Mouse (Mus musculus) limb, embryonic 11.5 days (tissue): ENCODE measurements around the gene Hrh2. TPM values are rescaled to one million over a fixed set of nuclear protein-coding genes. Genes with fewer than 3 reads are reported as not detected.

ENCODE experiments used
- polyA plus RNA-seq: library from polyadenylated mRNA; unstranded; fragments of >200 nt; fragmentation: Nextera tagmentation; extraction: Ambion mirVana; gene quantifications from 2 replicates; pipeline ENCODE4 v1.2.1, GENCODE M21; 2014

Gene Hrh2
- polyA plus RNA-seq, 1 experiment from 2014 or later, result not detected

Other genes starting within 250 kb of the Hrh2 start
- gene Drd1, start 136.4 kb upstream of the Hrh2 start, polyA plus RNA-seq, result 0.06 TPM in 1 of 2 replicates, not detected in the other
- gene Sfxn1, start 120.3 kb upstream of the Hrh2 start, polyA plus RNA-seq, result 66.6 and 70.1 TPM in 2 replicates
- 3.4 and 4.3 TPM in 2 replicates for gene Cplx2, start 179.2 kb downstream of the Hrh2 start, polyA plus RNA-seq